Mouse (Mus musculus) cerebellum, adult 9-10 months (tissue): Measurements from ENCODE around the gene Serpinb3c.
"Not testable (repeated sequence)": the region's sequence is repeated elsewhere in the genome, so short reads cannot be mapped to it uniquely, and the experiment has no call there.

Experiments
- DNase-seq: peaks from one replicate; pipeline ENCODE4 v3.0.0; 2022

The Serpinb3c gene

DNA sequence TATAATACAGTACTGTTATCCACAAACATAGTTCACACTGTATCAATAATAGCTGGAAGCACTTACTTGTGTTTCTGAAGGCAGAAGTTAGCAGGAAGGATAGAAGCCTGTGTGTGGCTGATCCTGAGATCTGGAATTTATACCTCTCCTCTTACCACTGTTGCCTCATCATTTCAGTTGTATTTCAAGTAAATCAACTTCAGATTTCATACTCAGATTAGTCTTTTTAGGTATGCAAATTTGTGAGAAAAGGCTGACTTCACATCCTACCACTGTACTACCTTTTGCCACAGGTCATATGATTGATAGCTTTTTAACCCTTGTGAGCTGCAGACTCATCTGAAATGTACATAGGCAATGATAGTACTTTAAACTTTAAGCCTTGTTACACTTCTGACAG is at the start of gene Serpinb3c, which contains the start of gene Serpinb3b:
Gene Serpinb3c (minus strand): TSS at position 111 of the 400 bp plus-strand sequence.
Gene Serpinb3b (minus strand): TSS at position 101 of the 400 bp plus-strand sequence.
- not testable (repeated sequence) for DNase-seq

DNA sequence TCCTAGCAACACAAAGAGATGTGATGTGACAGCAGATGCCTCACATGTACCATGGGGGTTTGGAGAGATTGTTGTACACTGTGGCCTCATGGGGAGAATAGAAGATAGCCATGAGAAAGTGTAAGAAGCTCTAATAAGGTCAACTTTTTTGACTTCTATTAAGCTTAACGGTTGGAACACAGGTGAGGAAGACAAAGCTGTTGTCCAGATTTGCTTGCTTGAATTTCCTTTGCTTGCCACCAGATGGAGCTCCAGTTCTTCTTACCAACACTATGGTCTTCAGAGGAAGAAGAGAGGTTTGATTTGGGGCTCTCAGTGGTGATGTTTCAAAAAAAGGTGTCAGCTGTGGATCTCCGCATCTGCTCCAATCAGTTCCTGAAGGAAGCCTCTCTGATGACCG is 35.0 kb downstream of the Serpinb3c start:
- DNase-seq: peak; percentile 22
